Mouse (Mus musculus) left cerebral cortex, adult 11 months (tissue): Measurements from ENCODE around the gene Snd1.

Experiments used
- DNase-seq: peaks from one replicate; pipeline ENCODE4 v3.0.0; 2022; ENCODE audit warnings: low spot score

The Snd1 gene

GRCm38 (mm10) chr6:28635531-28636348, 160.8 kb downstream of the Snd1 start:
- DNase-seq = no peak

- no peak for DNase-seq
Measured at GRCm38 (mm10) chr6:28640088-28640487, 165.1 kb downstream of the Snd1 start.

- no peak for DNase-seq
Measured at GRCm38 (mm10) chr6:28642909-28643308, 168.0 kb downstream of the Snd1 start.

- DNase-seq = no peak
Measured at GRCm38 (mm10) chr6:28645231-28645630, 170.3 kb downstream of the Snd1 start.

- no peak for DNase-seq
Measured at GRCm38 (mm10) chr6:28656511-28656910, 181.6 kb downstream of the Snd1 start.

- no peak for DNase-seq
Measured at GRCm38 (mm10) chr6:28663004-28663403, 188.1 kb downstream of the Snd1 start.

GRCm38 (mm10) chr6:28663670-28664069, 188.7 kb downstream of the Snd1 start:
- no peak for DNase-seq

GRCm38 (mm10) chr6:28664716-28665115, 189.8 kb downstream of the Snd1 start:
- DNase-seq = no peak

GRCm38 (mm10) chr6:28667586-28667985, 192.6 kb downstream of the Snd1 start:
- DNase-seq = no peak

- no peak for DNase-seq
Measured at GRCm38 (mm10) chr6:28669251-28669650, 194.3 kb downstream of the Snd1 start.

- DNase-seq = no peak
Measured at GRCm38 (mm10) chr6:28672388-28672787, 197.4 kb downstream of the Snd1 start.

- no peak for DNase-seq
Measured at GRCm38 (mm10) chr6:28674686-28675085, 199.7 kb downstream of the Snd1 start.

GRCm38 (mm10) chr6:28678896-28679295, 204.0 kb downstream of the Snd1 start:
- DNase-seq = no peak

GRCm38 (mm10) chr6:28680537-28680936, 205.6 kb downstream of the Snd1 start:
- no peak for DNase-seq

- no peak for DNase-seq
Measured at GRCm38 (mm10) chr6:28681521-28682457, 206.8 kb downstream of the Snd1 start.

- no peak for DNase-seq
Measured at GRCm38 (mm10) chr6:28685052-28685451, 210.1 kb downstream of the Snd1 start.

- DNase-seq = no peak
Measured at GRCm38 (mm10) chr6:28685745-28686144, 210.8 kb downstream of the Snd1 start.

GRCm38 (mm10) chr6:28687776-28688175, 212.8 kb downstream of the Snd1 start:
- no peak for DNase-seq

- no peak for DNase-seq
Measured at GRCm38 (mm10) chr6:28692659-28693058, 217.7 kb downstream of the Snd1 start.

- no peak for DNase-seq
Measured at GRCm38 (mm10) chr6:28697214-28697613, 222.3 kb downstream of the Snd1 start.

GRCm38 (mm10) chr6:28704612-28705011, 229.7 kb downstream of the Snd1 start:
- DNase-seq = no peak

- peak; percentile 44 for DNase-seq
Measured at GRCm38 (mm10) chr6:28705384-28706107, 230.6 kb downstream of the Snd1 start.
